8 mouse cellular contexts compared by ENCODE assay signal in genomic region chr1:55363586-55363985, GRCm38 (mm10). TPM values are rescaled to one million over a fixed set of nuclear protein-coding genes. Genes with fewer than 3 reads are reported as not detected.
DNase-seq lines count a peak whose midpoint lies in the region; ATAC-seq and TF ChIP-seq lines count a peak whose summit lies in the region.

No protein-coding gene starts in this region.

- peak overlapping the region; percentile 74 for H3K4me2 ChIP-seq in liver, postnatal 0 days (ENCODE audit: low read depth, low read length)
- peak overlapping the region; percentile 62 for H3K4me2 ChIP-seq in neural tube, embryonic 12.5 days (replicated peaks)

- peaks cover 7% of the 10 kb centered on the region for H3K9me3 ChIP-seq in liver, postnatal 0 days (ENCODE audit: low read length)
- peaks cover 5% of the 10 kb centered on the region for H3K9me3 ChIP-seq in neural tube, embryonic 12.5 days

- peaks cover 9% of the 10 kb centered on the region for H3K27me3 ChIP-seq in liver, postnatal 0 days (ENCODE audit: insufficient read depth, low read length)
- H3K27me3 ChIP-seq in neural tube, embryonic 12.5 days (replicated peaks): peaks cover 16% of the 10 kb centered on the region

- no peak for TF ChIP-seq EP300 in liver, postnatal 0 days (IDR thresholded peaks at IDR 0.05; ENCODE audit: low read depth)

- TF ChIP-seq CTCF in layer of hippocampus, adult 2 months (conservative IDR thresholded peaks at IDR 0.05): 0 out of 2 replicates have a peak, but pooled peaks have one; percentile 9
- TF ChIP-seq CTCF in liver, postnatal 0 days (IDR thresholded peaks at IDR 0.05; ENCODE audit: low read depth): peak; percentile 33; the same call in 1 of the 2 replicates

- 0 out of 2 replicates have a peak overlapping the region, but pooled peaks have one; percentile 44 for H3K9ac ChIP-seq in liver, postnatal 0 days (replicated peaks)
- 0 out of 2 replicates have a peak overlapping the region, but pooled peaks have one; percentile 35 for H3K9ac ChIP-seq in neural tube, embryonic 12.5 days

- no peak for DNase-seq in layer of hippocampus, adult 2 months (ENCODE audit: low spot score in 2 of 2)
- no peak for DNase-seq in layer of hippocampus, postnatal 36 days
- peak; percentile 21 to 43 for DNase-seq in cerebellum, postnatal 25 days
- peak; percentile 31 to 43 for DNase-seq in heart, adult 18-20 months
- peak; percentile 53 for DNase-seq in kidney, adult 11 months
- peak; percentile 60 for DNase-seq in liver, postnatal 0 days
- DNase-seq in thymus, postnatal 25 days: peak; percentile 82

- no peaks in the 10 kb centered on the region for H3K36me3 ChIP-seq in liver, postnatal 0 days (replicated peaks; ENCODE audit: insufficient read depth, low read length)
- no peaks in the 10 kb centered on the region for H3K36me3 ChIP-seq in neural tube, embryonic 12.5 days

- peak; percentile 92 for ATAC-seq in liver, postnatal 0 days
- ATAC-seq in neural tube, embryonic 12.5 days (ENCODE audit: low FRiP score, low read depth): peak; percentile 89

- WGBS in liver, postnatal 0 days (ENCODE audit: insufficient replicate concordance): 2% methylated on average over 26 of the region's 27 CpGs
- 2% methylated on average over 27 of the region's 27 CpGs for WGBS in neural tube, embryonic 12.5 days

- peak overlapping the region; percentile 55 for H3K4me3 ChIP-seq in layer of hippocampus, adult 2 months
- H3K4me3 ChIP-seq in liver, postnatal 0 days (ENCODE audit: low read depth, low read length): peak overlapping the region; percentile 46
- peak overlapping the region; percentile 47 for H3K4me3 ChIP-seq in neural tube, embryonic 12.5 days

- no peak overlapping the region for H3K27ac ChIP-seq in layer of hippocampus, adult 2 months
- no peak overlapping the region for H3K27ac ChIP-seq in liver, postnatal 0 days (ENCODE audit: low read depth)
- H3K27ac ChIP-seq in neural tube, embryonic 12.5 days: no peak overlapping the region

- peaks cover 4% of the 10 kb centered on the region; the same call in 1 of the 2 replicates for H3K4me1 ChIP-seq in liver, postnatal 0 days (ENCODE audit: insufficient read depth)
- 0 out of 2 replicates have a peak, but pooled peaks cover 10% of the 10 kb centered on the region for H3K4me1 ChIP-seq in neural tube, embryonic 12.5 days

RNA-seq across cellular contexts. Expression of gene Boll, which starts 0.3 kb away (rescaled TPM):
- 1 to 10 TPM in 1 of 2 experiments, under 1 TPM in 1; 0.83 to 1.2 TPM for total RNA-seq in layer of hippocampus, adult 2 months (2021)
- under 1 TPM in 1 of 2 experiments, not detected in 1; 0.83 TPM for total RNA-seq in layer of hippocampus, postnatal 36 days (2021)
- not detected for total RNA-seq in heart, adult 18-20 months (2021)
- polyA plus RNA-seq in liver, postnatal 0 days (2015; fragmentation: Nextera tagmentation; extraction: Ambion mirVana): 0.07 TPM in 1 of 2 replicates, not detected in the other
- 0.36 and 0.61 TPM in 2 replicates for polyA plus RNA-seq in neural tube, embryonic 12.5 days (2016; fragmentation: Nextera tagmentation; extraction: Ambion mirVana)

RNA-seq across cellular contexts. Expression of gene Plcl1, which starts 42.1 kb away (rescaled TPM):
- total RNA-seq in layer of hippocampus, adult 2 months (2021): 10 to 100 TPM; 32.0 to 34.7 TPM
- total RNA-seq in layer of hippocampus, postnatal 36 days (2021): 10 to 100 TPM; 29.0 to 33.1 TPM
- 1 to 10 TPM; 2.7 to 3.3 TPM for total RNA-seq in heart, adult 18-20 months (2021)
- 0.15 and 0.25 TPM in 2 replicates for polyA plus RNA-seq in liver, postnatal 0 days (2015; fragmentation: Nextera tagmentation; extraction: Ambion mirVana)
- polyA plus RNA-seq in neural tube, embryonic 12.5 days (2016; fragmentation: Nextera tagmentation; extraction: Ambion mirVana): 4.9 and 5.1 TPM in 2 replicates

Comparison
In these comparisons a context has a peak if more than half of its experiments do, and no peak if none do; other contexts are left out.
1. DNase-seq: peak in cerebellum, postnatal 25 days (2 of 2), heart, adult 18-20 months (2 of 2), kidney, adult 11 months (single experiment), liver, postnatal 0 days (single experiment) and thymus, postnatal 25 days (single experiment); none in layer of hippocampus, adult 2 months (0 of 2) and layer of hippocampus, postnatal 36 days (0 of 2).
2. RNA of gene Plcl1, which starts 42.1 kb away (total RNA-seq): 32.0 to 34.7 TPM in layer of hippocampus, adult 2 months and 29.0 to 33.1 TPM in layer of hippocampus, postnatal 36 days; 2.7 to 3.3 TPM in heart, adult 18-20 months; every median in the first group is over 4 times any median in the second.
3. Peak in every context shown above with its lines, with median percentiles within 50 percentile points of each other: H3K4me3 ChIP-seq.